Mouse (Mus musculus): Measurements from ENCODE around the gene 1110032A03Rik. TPM values are rescaled to one million over a fixed set of nuclear protein-coding genes. Genes with fewer than 3 reads are reported as not detected.
A peak's percentile ranks its signal among the peaks of the same experiment; 100 is the strongest.

The 1110032A03Rik gene
- 45.9 and 48.3 TPM in 2 replicates for total RNA-seq (2014; rRNA removed)
- 65.0 and 69.3 TPM in 2 replicates for polyA plus RNA-seq (2015; fragmentation: Nextera tagmentation; extraction: Ambion mirVana)

- DNase-seq (peak; percentile 91), ATAC-seq (peak; percentile 82)
- peak within 1 kb of the TSS; percentile 91 for H3K27ac ChIP-seq (ENCODE audit: low read depth, low read length)
- H3K4me1 ChIP-seq (ENCODE audit: insufficient read depth) = 0 out of 2 replicates have a peak, but pooled peaks cover 3% of the 10 kb centered on the region
- H3K9ac ChIP-seq = peak within 1 kb of the TSS; percentile 95
- TF ChIP-seq CTCF (IDR thresholded peaks at IDR 0.05; ENCODE audit: low read depth) = peak; percentile 22; the same call in 1 of the 2 replicates
- WGBS = under 1% methylated on average over 50 of the region's 51 CpGs
- H3K27me3 ChIP-seq (ENCODE audit: insufficient read depth, low read length) = no peaks in the 10 kb centered on the region
- no peaks in the 10 kb centered on the region for H3K9me3 ChIP-seq (ENCODE audit: low read length)
- H3K4me3 ChIP-seq (ENCODE audit: low read depth, low read length) = peak within 1 kb of the TSS; percentile 88
- H3K4me2 ChIP-seq (ENCODE audit: low read depth) = peak within 1 kb of the TSS; percentile 75
- peaks cover 20% of the 10 kb centered on the region for H3K36me3 ChIP-seq (ENCODE audit: insufficient read depth)
Observed at GRCm38 (mm10) chr9:50774991-50775612, at the start of gene 1110032A03Rik, which contains the start of gene Alg9. Gene 1110032A03Rik, minus strand, starts transcription at chr9:50775520. Gene Alg9, plus strand, starts transcription at chr9:50775019.

GRCm38 (mm10) chr9:50823779-50824453 is 48.6 kb upstream of the 1110032A03Rik start:
- 90% methylated on average over 11 of the region's 11 CpGs for WGBS
- peaks cover 26% of the 10 kb centered on the region for H3K36me3 ChIP-seq (ENCODE audit: insufficient read depth)
- no peak overlapping the region for H3K9ac ChIP-seq
- DNase-seq = no peak
- no peaks in the 10 kb centered on the region for H3K27me3 ChIP-seq (ENCODE audit: insufficient read depth, low read length)
- H3K27ac ChIP-seq (ENCODE audit: low read depth, low read length) = no peak overlapping the region
- no peak overlapping the region for H3K4me2 ChIP-seq (ENCODE audit: low read depth)
- ATAC-seq = no peak
- no peaks in the 10 kb centered on the region for H3K4me1 ChIP-seq (ENCODE audit: insufficient read depth)
- TF ChIP-seq CTCF (IDR thresholded peaks at IDR 0.05; ENCODE audit: low read depth) = no peak
- H3K9me3 ChIP-seq (ENCODE audit: low read length) = no peaks in the 10 kb centered on the region
- no peak overlapping the region for H3K4me3 ChIP-seq (ENCODE audit: low read depth, low read length)

- Histone ChIP-seq H3K9me3 (ENCODE audit: low read length) (no peaks in the 10 kb centered on the region), H3K4me3 (ENCODE audit: low read depth, low read length) (no peak overlapping the region), H3K4me2 (ENCODE audit: low read depth) (no peak overlapping the region), H3K27me3 (ENCODE audit: insufficient read depth, low read length) (no peaks in the 10 kb centered on the region), H3K4me1 (ENCODE audit: insufficient read depth) (no peaks in the 10 kb centered on the region), H3K27ac (ENCODE audit: low read depth, low read length) (no peak overlapping the region), H3K9ac (no peak overlapping the region), H3K36me3 (ENCODE audit: insufficient read depth) (peaks cover 34% of the 10 kb centered on the region)
- 96% methylated on average over 5 of the region's 5 CpGs for WGBS
- DNase-seq = no peak
- no peak for TF ChIP-seq CTCF (IDR thresholded peaks at IDR 0.05; ENCODE audit: low read depth)
- ATAC-seq = no peak
Observed at GRCm38 (mm10) chr9:50822216-50822615, 46.9 kb upstream of the 1110032A03Rik start.

DNA sequence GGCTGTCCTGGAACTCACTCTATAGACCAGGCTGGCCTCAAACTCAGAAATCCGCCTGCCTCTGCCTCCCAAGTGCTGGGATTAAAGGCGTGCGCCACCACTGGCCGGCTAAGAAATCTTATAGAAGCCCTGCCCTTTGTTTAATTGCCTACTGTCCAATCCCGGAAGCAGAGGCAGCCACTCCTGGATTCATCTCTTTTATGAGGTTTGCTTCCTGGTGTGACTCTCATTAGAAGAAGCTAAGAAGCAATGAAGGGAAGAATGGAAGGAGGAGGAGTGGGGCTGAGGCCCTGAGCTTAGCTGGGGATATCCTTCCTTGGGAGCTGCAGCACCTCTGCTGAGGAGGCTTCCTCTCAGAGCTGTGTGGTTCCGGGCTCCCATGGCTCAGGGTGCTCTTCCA is 46.3 kb upstream of the 1110032A03Rik start:
- ATAC-seq = no peak
- WGBS = 83% methylated on average over 6 of the region's 6 CpGs
- Histone ChIP-seq H3K27ac (ENCODE audit: low read depth, low read length) (no peak overlapping the region), H3K9ac (no peak overlapping the region), H3K4me3 (ENCODE audit: low read depth, low read length) (no peak overlapping the region), H3K36me3 (ENCODE audit: insufficient read depth) (peaks cover 39% of the 10 kb centered on the region), H3K9me3 (ENCODE audit: low read length) (no peaks in the 10 kb centered on the region), H3K4me1 (ENCODE audit: insufficient read depth) (no peaks in the 10 kb centered on the region), H3K27me3 (ENCODE audit: insufficient read depth, low read length) (no peaks in the 10 kb centered on the region), H3K4me2 (ENCODE audit: low read depth) (no peak overlapping the region)
- TF ChIP-seq CTCF (IDR thresholded peaks at IDR 0.05; ENCODE audit: low read depth) = no peak
- DNase-seq = no peak

GRCm38 (mm10) chr9:50819716-50820115 is 44.4 kb upstream of the 1110032A03Rik start:
- Histone ChIP-seq H3K4me1 (ENCODE audit: insufficient read depth) (no peaks in the 10 kb centered on the region), H3K4me2 (ENCODE audit: low read depth) (no peak overlapping the region), H3K27me3 (ENCODE audit: insufficient read depth, low read length) (no peaks in the 10 kb centered on the region), H3K36me3 (ENCODE audit: insufficient read depth) (peaks cover 42% of the 10 kb centered on the region), H3K9ac (no peak overlapping the region), H3K9me3 (ENCODE audit: low read length) (no peaks in the 10 kb centered on the region), H3K27ac (ENCODE audit: low read depth, low read length) (no peak overlapping the region), H3K4me3 (ENCODE audit: low read depth, low read length) (no peak overlapping the region)
- WGBS = 77% methylated on average over 6 of the region's 6 CpGs
- ATAC-seq = no peak
- TF ChIP-seq CTCF (IDR thresholded peaks at IDR 0.05; ENCODE audit: low read depth) = no peak
- DNase-seq = peak; percentile 9

DNA sequence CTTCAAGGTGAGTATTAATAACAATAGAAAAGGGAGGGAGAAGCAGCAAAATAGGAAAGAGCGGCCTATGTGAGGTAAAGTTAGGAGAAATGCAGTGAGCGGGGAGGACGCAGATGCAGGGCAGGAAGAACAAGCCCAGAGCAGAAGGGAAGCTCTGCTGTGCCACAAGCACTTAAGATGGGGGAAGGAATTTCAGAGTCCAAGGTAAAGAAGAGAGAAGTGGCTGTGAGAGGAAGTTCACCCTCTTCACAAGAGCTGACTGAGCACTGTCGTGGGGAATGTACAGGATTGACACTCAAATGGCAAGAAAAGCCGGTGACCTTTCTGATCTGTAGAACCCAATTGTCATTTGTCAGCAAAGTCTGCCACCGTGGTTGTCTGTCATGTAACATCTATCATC is 42.7 kb upstream of the 1110032A03Rik start:
- ATAC-seq (no peak), DNase-seq (no peak)
- no peak overlapping the region for H3K27ac ChIP-seq (ENCODE audit: low read depth, low read length)
- H3K27me3 ChIP-seq (ENCODE audit: insufficient read depth, low read length) = no peaks in the 10 kb centered on the region
- 95% methylated on average over 6 of the region's 6 CpGs for WGBS
- peaks cover 40% of the 10 kb centered on the region for H3K36me3 ChIP-seq (ENCODE audit: insufficient read depth)
- H3K9ac ChIP-seq = no peak overlapping the region
- H3K4me3 ChIP-seq (ENCODE audit: low read depth, low read length) = no peak overlapping the region
- no peak overlapping the region for H3K4me2 ChIP-seq (ENCODE audit: low read depth)
- H3K4me1 ChIP-seq (ENCODE audit: insufficient read depth) = no peaks in the 10 kb centered on the region
- no peak for TF ChIP-seq CTCF (IDR thresholded peaks at IDR 0.05; ENCODE audit: low read depth)
- no peaks in the 10 kb centered on the region for H3K9me3 ChIP-seq (ENCODE audit: low read length)

GRCm38 (mm10) chr9:50816512-50816911 is 41.2 kb upstream of the 1110032A03Rik start:
- 98% methylated on average over 1 of the region's 1 CpGs for WGBS

More at GRCm38 (mm10) chr9:50816512-50816911, 41.2 kb upstream of the 1110032A03Rik start:
- Histone ChIP-seq H3K36me3 (ENCODE audit: insufficient read depth) (peaks cover 40% of the 10 kb centered on the region), H3K9me3 (ENCODE audit: low read length) (no peaks in the 10 kb centered on the region), H3K27me3 (ENCODE audit: insufficient read depth, low read length) (no peaks in the 10 kb centered on the region), H3K4me2 (ENCODE audit: low read depth) (no peak overlapping the region), H3K9ac (no peak overlapping the region), H3K4me1 (ENCODE audit: insufficient read depth) (no peaks in the 10 kb centered on the region), H3K27ac (ENCODE audit: low read depth, low read length) (no peak overlapping the region), H3K4me3 (ENCODE audit: low read depth, low read length) (no peak overlapping the region)
- ATAC-seq (no peak), DNase-seq (no peak)
- no peak for TF ChIP-seq CTCF (IDR thresholded peaks at IDR 0.05; ENCODE audit: low read depth)

Data from forebrain, postnatal 0 days (tissue).